Mouse (Mus musculus): Measurements from ENCODE around the gene Gm10491. TPM values are rescaled to one million over a fixed set of nuclear protein-coding genes. Genes with fewer than 3 reads are reported as not detected.
A peak's percentile ranks its signal among the peaks of the same experiment; 100 is the strongest.

Gene Gm10491
- polyA plus RNA-seq, 2 experiments, result not detected

- no peak overlapping the region for H3K9ac ChIP-seq (replicated peaks)
- TF ChIP-seq EP300 (IDR thresholded peaks at IDR 0.05; ENCODE audit: low read depth) (no peak), CTCF (IDR thresholded peaks at IDR 0.05; ENCODE audit: low read depth) (no peak)
- peaks cover 2 to 18% of the 10 kb centered on the region in 2 experiments; a peak in 3 of 4 replicates for H3K4me1 ChIP-seq (replicated peaks; ENCODE audit: control insufficient read depth in 2 of 2, insufficient read depth in 2 of 2, low read length in 1 of 2)
- ATAC-seq (ENCODE audit: insufficient read depth) (peak; percentile 33; the same call in 1 of the 2 replicates), DNase-seq (ENCODE audit: low read depth in 3 of 3, low spot score in 3 of 3) (no peak)
- WGBS (ENCODE audit: insufficient replicate concordance), result 24% methylated on average over 2 of the region's 3 CpGs
- no peaks in the 10 kb centered on the region for H3K9me3 ChIP-seq (ENCODE audit: control insufficient read depth, low read length)
- H3K27me3 ChIP-seq (ENCODE audit: control insufficient read depth, insufficient read depth, low read length), result no peaks in the 10 kb centered on the region
- no peak overlapping the region for H3K4me3 ChIP-seq (ENCODE audit: insufficient read depth in 1 of 2, low read depth in 2 of 2, low read length in 2 of 2)
- H3K36me3 ChIP-seq (replicated peaks; ENCODE audit: control insufficient read depth, insufficient read depth, low read depth), result peaks cover 8% of the 10 kb centered on the region; the same call in 1 of the 2 replicates
- H3K27ac ChIP-seq, result no peak overlapping the region
- H3K4me2 ChIP-seq (ENCODE audit: low read depth), result 0 out of 2 replicates have a peak overlapping the region, but pooled peaks have one; percentile 6
Observed at GRCm38 (mm10) chrX:7859191-7859753, 48.4 kb downstream of the Gm10491 start.

Other genes starting within 250 kb of the Gm10491 start
- 27.3 and 43.1 TPM in 2 replicates for gene Plp2, start 236.4 kb downstream of the Gm10491 start, polyA plus RNA-seq (2012; rRNA removed)
- 29.0 and 31.0 TPM in 2 replicates for gene Plp2, start 236.4 kb downstream of the Gm10491 start, polyA plus RNA-seq (2014; fragmentation: Nextera tagmentation; extraction: Ambion mirVana)
- gene Magix, start 226.6 kb downstream of the Gm10491 start, polyA plus RNA-seq (2012; rRNA removed), result 0.02 and 0.04 TPM in 2 replicates
- gene Magix, start 226.6 kb downstream of the Gm10491 start, polyA plus RNA-seq (2014; fragmentation: Nextera tagmentation; extraction: Ambion mirVana), result 0.20 TPM in 1 of 2 replicates, not detected in the other
- 4.4 and 7.0 TPM in 2 replicates for gene Gpkow, start 210.7 kb downstream of the Gm10491 start, polyA plus RNA-seq (2012; rRNA removed)
- 12.6 and 14.6 TPM in 2 replicates for gene Gpkow, start 210.7 kb downstream of the Gm10491 start, polyA plus RNA-seq (2014; fragmentation: Nextera tagmentation; extraction: Ambion mirVana)
- gene Wdr45, start 193.5 kb downstream of the Gm10491 start, polyA plus RNA-seq (2012; rRNA removed), result 11.8 and 12.1 TPM in 2 replicates
- gene Wdr45, start 193.5 kb downstream of the Gm10491 start, polyA plus RNA-seq (2014; fragmentation: Nextera tagmentation; extraction: Ambion mirVana), result 7.5 and 10.0 TPM in 2 replicates
- gene Gm45208, start 185.6 kb downstream of the Gm10491 start, polyA plus RNA-seq (2012; rRNA removed), result 0.09 and 0.18 TPM in 2 replicates
- not detected in 2 replicates for gene Gm45208, start 185.6 kb downstream of the Gm10491 start, polyA plus RNA-seq (2014; fragmentation: Nextera tagmentation; extraction: Ambion mirVana)
- gene Praf2, start 179.4 kb downstream of the Gm10491 start, polyA plus RNA-seq (2012; rRNA removed), result 4.3 and 5.7 TPM in 2 replicates
- 4.0 and 6.6 TPM in 2 replicates for gene Praf2, start 179.4 kb downstream of the Gm10491 start, polyA plus RNA-seq (2014; fragmentation: Nextera tagmentation; extraction: Ambion mirVana)
- 1.4 and 2.0 TPM in 2 replicates for gene Ccdc120, start 156.9 kb downstream of the Gm10491 start, polyA plus RNA-seq (2012; rRNA removed)
- 1.5 and 2.3 TPM in 2 replicates for gene Ccdc120, start 156.9 kb downstream of the Gm10491 start, polyA plus RNA-seq (2014; fragmentation: Nextera tagmentation; extraction: Ambion mirVana)
- gene Tfe3, start 145.3 kb downstream of the Gm10491 start, polyA plus RNA-seq (2012; rRNA removed), result 4.6 and 4.7 TPM in 2 replicates
- 5.7 and 7.3 TPM in 2 replicates for gene Tfe3, start 145.3 kb downstream of the Gm10491 start, polyA plus RNA-seq (2014; fragmentation: Nextera tagmentation; extraction: Ambion mirVana)
- 23.3 and 31.3 TPM in 2 replicates for gene Gripap1, start 118.1 kb downstream of the Gm10491 start, polyA plus RNA-seq (2012; rRNA removed)
- 17.7 and 19.7 TPM in 2 replicates for gene Gripap1, start 118.1 kb downstream of the Gm10491 start, polyA plus RNA-seq (2014; fragmentation: Nextera tagmentation; extraction: Ambion mirVana)
- gene Kcnd1, start 85.5 kb downstream of the Gm10491 start, polyA plus RNA-seq (2012; rRNA removed), result 0.37 and 0.43 TPM in 2 replicates
- gene Kcnd1, start 85.5 kb downstream of the Gm10491 start, polyA plus RNA-seq (2014; fragmentation: Nextera tagmentation; extraction: Ambion mirVana), result 0.19 TPM in 2 replicates
- gene Otud5, start 66.5 kb downstream of the Gm10491 start, polyA plus RNA-seq (2012; rRNA removed), result 30.0 and 30.4 TPM in 2 replicates
- gene Otud5, start 66.5 kb downstream of the Gm10491 start, polyA plus RNA-seq (2014; fragmentation: Nextera tagmentation; extraction: Ambion mirVana), result 26.9 and 28.8 TPM in 2 replicates
- gene Pim2, start 29.6 kb downstream of the Gm10491 start, polyA plus RNA-seq (2012; rRNA removed), result 2.8 and 2.9 TPM in 2 replicates
- 2.3 and 2.4 TPM in 2 replicates for gene Pim2, start 29.6 kb downstream of the Gm10491 start, polyA plus RNA-seq (2014; fragmentation: Nextera tagmentation; extraction: Ambion mirVana)
- 13.1 and 13.6 TPM in 2 replicates for gene Slc35a2, start 23.8 kb downstream of the Gm10491 start, polyA plus RNA-seq (2012; rRNA removed)
- 6.6 and 6.7 TPM in 2 replicates for gene Slc35a2, start 23.8 kb downstream of the Gm10491 start, polyA plus RNA-seq (2014; fragmentation: Nextera tagmentation; extraction: Ambion mirVana)
- 27.3 and 41.4 TPM in 2 replicates for gene Pqbp1, start 8.6 kb downstream of the Gm10491 start, polyA plus RNA-seq (2012; rRNA removed)
- gene Pqbp1, start 8.6 kb downstream of the Gm10491 start, polyA plus RNA-seq (2014; fragmentation: Nextera tagmentation; extraction: Ambion mirVana), result 28.4 and 28.5 TPM in 2 replicates
- 18.2 and 18.6 TPM in 2 replicates for gene Timm17b, start 8.5 kb downstream of the Gm10491 start, polyA plus RNA-seq (2012; rRNA removed)
- 105 and 109 TPM in 2 replicates for gene Timm17b, start 8.5 kb downstream of the Gm10491 start, polyA plus RNA-seq (2014; fragmentation: Nextera tagmentation; extraction: Ambion mirVana)
- not detected in 2 replicates for gene Gm10490, start 1.7 kb upstream of the Gm10491 start, polyA plus RNA-seq (2012; rRNA removed)
- not detected in 2 replicates for gene Gm10490, start 1.7 kb upstream of the Gm10491 start, polyA plus RNA-seq (2014; fragmentation: Nextera tagmentation; extraction: Ambion mirVana)
- gene Pcsk1n, start 12.0 kb upstream of the Gm10491 start, polyA plus RNA-seq (2012; rRNA removed), result 0.19 TPM in 1 of 2 replicates, not detected in the other
- 0.08 TPM in 1 of 2 replicates, not detected in the other for gene Pcsk1n, start 12.0 kb upstream of the Gm10491 start, polyA plus RNA-seq (2014; fragmentation: Nextera tagmentation; extraction: Ambion mirVana)
- gene Eras, start 20.8 kb upstream of the Gm10491 start, polyA plus RNA-seq (2012; rRNA removed), result 0.05 TPM in 1 of 2 replicates, not detected in the other
- gene Eras, start 20.8 kb upstream of the Gm10491 start, polyA plus RNA-seq (2014; fragmentation: Nextera tagmentation; extraction: Ambion mirVana), result not detected in 2 replicates
- 10.8 and 11.9 TPM in 2 replicates for gene Hdac6, start 40.1 kb upstream of the Gm10491 start, polyA plus RNA-seq (2012; rRNA removed)
- 7.9 and 8.8 TPM in 2 replicates for gene Hdac6, start 40.1 kb upstream of the Gm10491 start, polyA plus RNA-seq (2014; fragmentation: Nextera tagmentation; extraction: Ambion mirVana)
- 112 and 113 TPM in 2 replicates for gene Gata1, start 70.2 kb upstream of the Gm10491 start, polyA plus RNA-seq (2012; rRNA removed)
- 105 and 126 TPM in 2 replicates for gene Gata1, start 70.2 kb upstream of the Gm10491 start, polyA plus RNA-seq (2014; fragmentation: Nextera tagmentation; extraction: Ambion mirVana)
- gene Glod5, start 110.7 kb upstream of the Gm10491 start, polyA plus RNA-seq (2012; rRNA removed), result not detected in 2 replicates
- not detected in 2 replicates for gene Glod5, start 110.7 kb upstream of the Gm10491 start, polyA plus RNA-seq (2014; fragmentation: Nextera tagmentation; extraction: Ambion mirVana)
- 24.6 and 31.3 TPM in 2 replicates for gene Suv39h1, start 166.9 kb upstream of the Gm10491 start, polyA plus RNA-seq (2012; rRNA removed)
- gene Suv39h1, start 166.9 kb upstream of the Gm10491 start, polyA plus RNA-seq (2014; fragmentation: Nextera tagmentation; extraction: Ambion mirVana), result 28.4 and 34.8 TPM in 2 replicates
- gene Was, start 182.7 kb upstream of the Gm10491 start, polyA plus RNA-seq (2012; rRNA removed), result 8.2 and 10.0 TPM in 2 replicates
- 2.7 and 3.5 TPM in 2 replicates for gene Was, start 182.7 kb upstream of the Gm10491 start, polyA plus RNA-seq (2014; fragmentation: Nextera tagmentation; extraction: Ambion mirVana)
- 14.3 and 14.5 TPM in 2 replicates for gene Wdr13, start 225.1 kb upstream of the Gm10491 start, polyA plus RNA-seq (2012; rRNA removed)
- 3.7 and 4.4 TPM in 2 replicates for gene Wdr13, start 225.1 kb upstream of the Gm10491 start, polyA plus RNA-seq (2014; fragmentation: Nextera tagmentation; extraction: Ambion mirVana)
- gene Rbm3, start 238.0 kb upstream of the Gm10491 start, polyA plus RNA-seq (2012; rRNA removed), result 135 and 224 TPM in 2 replicates
- gene Rbm3, start 238.0 kb upstream of the Gm10491 start, polyA plus RNA-seq (2014; fragmentation: Nextera tagmentation; extraction: Ambion mirVana), result 317 and 352 TPM in 2 replicates